ENCODE assay signal across 8 mouse cellular contexts in the genomic region with DNA sequence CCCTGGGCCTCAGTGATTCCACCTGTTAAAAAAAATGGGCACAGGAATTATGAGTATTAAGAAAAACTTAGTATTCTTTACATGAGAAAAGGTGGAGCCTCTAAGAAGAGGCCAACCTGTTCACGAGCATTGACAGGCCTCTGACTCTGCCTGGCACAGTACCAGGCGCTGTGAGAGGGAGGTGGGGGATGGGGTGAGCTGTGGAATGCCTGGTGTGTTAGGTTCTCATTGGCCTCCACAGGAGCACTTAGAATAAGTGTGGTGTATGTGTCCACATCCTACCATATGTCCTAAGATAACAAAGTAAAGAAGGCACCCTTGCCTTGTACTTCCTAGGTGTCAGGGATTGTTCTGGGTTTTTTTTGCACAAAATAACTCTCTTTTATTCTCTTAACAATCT.
DNase-seq lines count a peak whose midpoint lies in the region; ATAC-seq and TF ChIP-seq lines count a peak whose summit lies in the region.

No protein-coding gene starts in this region.

- peaks cover 55% of the 10 kb centered on the region for H3K4me1 ChIP-seq in heart, embryonic 12.5 days (replicated peaks)
- H3K4me1 ChIP-seq in lung, embryonic 16.5 days (replicated peaks; ENCODE audit: control insufficient read depth, insufficient read depth, low read length), result peaks cover 40% of the 10 kb centered on the region
- H3K4me1 ChIP-seq in midbrain, postnatal 0 days (ENCODE audit: insufficient read depth, low read length), result peaks cover 8% of the 10 kb centered on the region

- peaks cover 12% of the 10 kb centered on the region for H3K27me3 ChIP-seq in heart, embryonic 12.5 days (replicated peaks)
- peaks cover 10% of the 10 kb centered on the region for H3K27me3 ChIP-seq in lung, embryonic 16.5 days (ENCODE audit: control insufficient read depth, insufficient read depth, low read depth, low read length)
- H3K27me3 ChIP-seq in midbrain, postnatal 0 days (ENCODE audit: insufficient read depth, low read length), result no peaks in the 10 kb centered on the region; the same call in 1 of the 2 replicates

- no peak for DNase-seq in heart, adult 18-20 months
- no peak for DNase-seq in lung, postnatal 14 days
- peak; percentile 63 for DNase-seq in cerebellum, adult 9-11 months
- DNase-seq in midbrain, postnatal 0 days (ENCODE audit: low spot score), result no peak
- DNase-seq in retina, embryonic 14.5 days (ENCODE audit: low spot score), result no peak
- DNase-seq in layer of hippocampus, postnatal 36 days, result no peak

- 62% methylated on average over 2 of the region's 2 CpGs for WGBS in heart, embryonic 12.5 days
- 51% methylated on average over 2 of the region's 2 CpGs for WGBS in lung, embryonic 16.5 days
- 67% methylated on average over 2 of the region's 2 CpGs for WGBS in midbrain, postnatal 0 days

- TF ChIP-seq CTCF in midbrain, postnatal 0 days (IDR thresholded peaks at IDR 0.05), result no peak

- H3K9me3 ChIP-seq in heart, embryonic 12.5 days (replicated peaks), result no peaks in the 10 kb centered on the region
- no peaks in the 10 kb centered on the region for H3K9me3 ChIP-seq in lung, embryonic 16.5 days (ENCODE audit: control insufficient read depth, low read length)
- H3K9me3 ChIP-seq in midbrain, postnatal 0 days (ENCODE audit: low read length), result no peaks in the 10 kb centered on the region

- no peaks in the 10 kb centered on the region for H3K36me3 ChIP-seq in heart, embryonic 12.5 days
- H3K36me3 ChIP-seq in lung, embryonic 16.5 days (ENCODE audit: control insufficient read depth, insufficient read depth, low read length), result no peaks in the 10 kb centered on the region
- H3K36me3 ChIP-seq in midbrain, postnatal 0 days (ENCODE audit: insufficient read depth, low read length), result no peaks in the 10 kb centered on the region

- ATAC-seq in heart, embryonic 12.5 days (ENCODE audit: insufficient number of reproducible peaks, low FRiP score), result no peak
- ATAC-seq in lung, embryonic 16.5 days (ENCODE audit: low read depth), result no peak
- no peak for ATAC-seq in midbrain, postnatal 0 days (ENCODE audit: low FRiP score)

- peak overlapping the region; percentile 97 for H3K4me2 ChIP-seq in heart, embryonic 12.5 days
- H3K4me2 ChIP-seq in lung, embryonic 16.5 days (ENCODE audit: low read depth, low read length), result peak overlapping the region; percentile 99
- peak overlapping the region; percentile 77 for H3K4me2 ChIP-seq in midbrain, postnatal 0 days (ENCODE audit: low read depth, low read length, poor library complexity, severe bottlenecking)

- no peak overlapping the region for H3K4me3 ChIP-seq in heart, embryonic 12.5 days
- H3K4me3 ChIP-seq in lung, embryonic 16.5 days (ENCODE audit: low read length), result peak overlapping the region; percentile 66; the same call in 1 of the 2 replicates
- peak overlapping the region; percentile 68 for H3K4me3 ChIP-seq in midbrain, postnatal 0 days (ENCODE audit: low read depth, low read length)

- no peak overlapping the region for H3K27ac ChIP-seq in heart, embryonic 12.5 days (ENCODE audit: poor library complexity, severe bottlenecking)
- H3K27ac ChIP-seq in lung, embryonic 16.5 days (ENCODE audit: low read length), result no peak overlapping the region
- H3K27ac ChIP-seq in midbrain, postnatal 0 days (ENCODE audit: low read depth, low read length), result no peak overlapping the region

- no peak overlapping the region for H3K9ac ChIP-seq in heart, embryonic 12.5 days
- no peak overlapping the region for H3K9ac ChIP-seq in lung, embryonic 16.5 days (ENCODE audit: low read length)
- H3K9ac ChIP-seq in midbrain, postnatal 0 days (replicated peaks; ENCODE audit: low read length, poor library complexity, severe bottlenecking), result no peak overlapping the region
